Mouse (Mus musculus) ES-E14 (cell line): ENCODE results near the gene R3hdm2.

Experiments
- HCFC1 ChIP-seq: IDR thresholded peaks from 2 replicates; pipeline ENCODE4 v1.6.1; 2012; ENCODE audit warnings: low read length, inconsistent platforms, borderline replicate concordance; ENCODE audit not compliant: insufficient read depth
- ZC3H11A ChIP-seq: IDR thresholded peaks from 2 replicates; pipeline ENCODE4 v1.6.1; 2012; ENCODE audit warnings: low read depth, mild to moderate bottlenecking, inconsistent platforms, low read length, borderline replicate concordance
- ZNF384 ChIP-seq: IDR thresholded peaks from 2 replicates; pipeline ENCODE4 v1.6.1; 2012; ENCODE audit warnings: low read depth, low read length, inconsistent platforms

- TF ChIP-seq ZNF384, result no peak
- TF ChIP-seq HCFC1, result no peak
- no peak for TF ChIP-seq ZC3H11A
Measured at GRCm38 (mm10) chr10:127520714-127521357, 140.7 kb downstream of the R3hdm2 start.
